Mouse (Mus musculus) lung, embryonic 14.5 days (tissue): Measurements from ENCODE around the gene Gnb1l. TPM values are rescaled to one million over a fixed set of nuclear protein-coding genes. Genes with fewer than 3 reads are reported as not detected.

ENCODE experiments used
- ATAC-seq: fragments of 200-750 bp; cut with Nextera tagmentation; 2 replicates; pipeline ENCODE4 v1.8.0; 2017; ENCODE audit warnings: mild to moderate bottlenecking, moderate TSS enrichment, moderate library complexity; ENCODE audit not compliant: insufficient read depth
- DNase-seq: peaks from one replicate; pipeline ENCODE4 v3.0.0-alpha.2; 2015
- H3K27ac ChIP-seq: fragments of 300-500 bp; sonication (generic); 2 replicates; pipeline ENCODE4 v1.5.1; 2014; ENCODE audit warnings: low read depth, mild to moderate bottlenecking, moderate library complexity
- H3K27me3 ChIP-seq: fragments of 300-500 bp; sonication (generic); 2 replicates; pipeline ENCODE4 v1.6.1; 2014; ENCODE audit warnings: low read length, control low read depth; ENCODE audit not compliant: insufficient read depth
- H3K36me3 ChIP-seq: fragments of 300-500 bp; sonication (generic); 2 replicates; pipeline ENCODE4 v1.6.1; 2014; ENCODE audit warnings: control low read depth; ENCODE audit not compliant: insufficient read depth
- H3K4me1 ChIP-seq: fragments of 300-500 bp; sonication (generic); 2 replicates; pipeline ENCODE4 v1.6.1; 2014; ENCODE audit warnings: antibody characterized with exemption, control low read depth; ENCODE audit not compliant: insufficient read depth
- H3K4me2 ChIP-seq: fragments of 300-500 bp; sonication (generic); 2 replicates; pipeline ENCODE4 v1.6.1; 2014; ENCODE audit warnings: mild to moderate bottlenecking
- H3K4me3 ChIP-seq: fragments of 300-500 bp; sonication (generic); 2 replicates; pipeline ENCODE4 v1.5.1; 2014; ENCODE audit warnings: low read depth, low read length
- H3K9ac ChIP-seq: fragments of 300-500 bp; sonication (generic); 2 replicates; pipeline ENCODE4 v1.6.1; 2014
- H3K9me3 ChIP-seq: fragments of 300-500 bp; sonication (generic); 2 replicates; pipeline ENCODE4 v1.6.1; 2016; ENCODE audit warnings: low read depth, low read length, control low read depth
- CTCF ChIP-seq: IDR thresholded peaks from 2 replicates; pipeline ENCODE4 v1.5.1; 2016; ENCODE audit warnings: antibody characterized with exemption, low read depth
- WGBS: fragments of 180-500 bp; shearing (Covaris S2); extraction: QIAGEN DNeasy Blood & Tissue Kit; methylation state at CpG from one replicate; pipeline ENCODE4 v1.1.7; 2014; 5-methylcytosine and 5-hydroxymethylcytosine counted together
- polyA plus RNA-seq: library from polyadenylated mRNA; unstranded; fragments of >200 nt; fragmentation: Nextera tagmentation; extraction: Ambion mirVana; gene quantifications from 2 replicates; pipeline ENCODE4 v1.2.1, GENCODE M21; 2014

Gnb1l gene
- polyA plus RNA-seq, 1 experiment from 2014 or later = 17.6 TPM

DNA sequence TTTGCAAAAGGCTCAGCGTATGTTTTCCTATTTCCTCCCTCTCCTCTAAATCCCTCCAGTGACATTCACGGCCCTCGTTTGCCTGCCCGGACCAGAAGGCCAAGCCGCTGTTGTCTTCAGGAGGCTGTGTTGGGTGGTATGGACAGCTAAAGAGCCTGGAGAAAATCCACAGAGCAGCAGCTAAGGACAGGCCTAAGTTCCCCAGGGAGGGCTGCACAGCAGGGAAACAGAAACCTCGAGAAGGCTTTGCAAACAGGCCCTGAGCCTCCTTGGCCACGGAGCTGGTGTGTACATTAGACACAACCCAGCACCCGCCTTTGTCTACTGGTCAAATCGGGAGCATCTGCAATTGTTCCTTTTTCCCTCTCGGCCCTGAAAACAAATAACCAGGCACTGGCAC lies 87.2 kb downstream of the Gnb1l start:
- peak overlapping the region; percentile 59 for H3K4me3 ChIP-seq
- no peaks in the 10 kb centered on the region for H3K9me3 ChIP-seq
- ATAC-seq (no peak), DNase-seq (no peak)
- H3K4me2 ChIP-seq = peak overlapping the region; percentile 86
- WGBS = 24% methylated on average over 10 of the region's 10 CpGs
- TF ChIP-seq CTCF = no peak
- H3K27me3 ChIP-seq = peaks cover 98% of the 10 kb centered on the region
- peak overlapping the region; percentile 38; the same call in 1 of the 2 replicates for H3K27ac ChIP-seq
- H3K9ac ChIP-seq = peak overlapping the region; percentile 77
- 0 out of 2 replicates have a peak, but pooled peaks cover 5% of the 10 kb centered on the region for H3K4me1 ChIP-seq
- H3K36me3 ChIP-seq = no peaks in the 10 kb centered on the region; the same call in 1 of the 2 replicates

DNA sequence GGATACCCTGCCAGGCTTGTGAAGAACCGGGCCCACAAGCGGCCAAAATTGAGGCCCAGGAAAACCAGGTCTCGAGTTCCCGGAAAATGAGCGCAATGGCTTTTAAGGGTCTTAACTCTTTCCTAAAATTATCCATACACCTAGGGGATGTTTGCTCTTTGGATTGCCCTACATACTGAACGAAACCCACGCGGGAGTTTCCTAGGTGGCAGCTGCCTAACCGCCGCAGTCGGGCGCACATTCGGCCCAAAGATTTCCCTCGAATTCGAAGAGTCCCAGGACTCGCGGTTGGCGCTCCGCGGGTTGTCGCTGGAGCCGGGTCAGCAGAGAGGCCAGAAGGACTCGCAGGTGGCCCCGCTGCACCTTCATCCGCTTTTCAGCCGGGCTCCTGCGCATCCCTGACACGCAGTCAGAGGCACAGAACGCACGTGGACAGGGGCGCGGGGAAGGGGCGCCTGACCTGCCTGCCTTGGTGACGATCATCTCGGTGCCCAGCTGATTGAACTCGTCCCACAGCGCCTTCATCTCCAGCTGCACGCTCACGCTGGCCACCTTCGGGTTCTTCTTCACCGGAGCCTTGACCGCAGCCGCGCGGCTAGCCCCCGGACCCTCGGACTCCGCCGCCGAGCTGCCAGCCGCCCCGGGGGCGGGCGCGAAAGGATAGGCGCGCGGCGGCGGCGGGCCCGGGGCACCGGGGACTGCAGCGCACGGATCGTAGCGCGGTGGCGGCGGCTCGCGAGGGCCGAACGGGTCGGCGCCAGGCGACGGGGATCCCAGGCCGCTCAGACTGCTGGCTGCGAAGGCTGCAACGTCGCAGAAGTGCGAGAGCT lies 87.8 kb downstream of the Gnb1l start:
- Histone ChIP-seq H3K9ac (peak overlapping the region; percentile 77), H3K4me3 (peak overlapping the region; percentile 59), H3K9me3 (no peaks in the 10 kb centered on the region), H3K27ac (peak overlapping the region; percentile 84), H3K36me3 (no peaks in the 10 kb centered on the region; the same call in 1 of the 2 replicates), H3K4me2 (peak overlapping the region; percentile 86), H3K27me3 (peaks cover 98% of the 10 kb centered on the region), H3K4me1 (0 out of 2 replicates have a peak, but pooled peaks cover 8% of the 10 kb centered on the region)
- no peak for TF ChIP-seq CTCF
- 4% methylated on average over 83 of the region's 83 CpGs for WGBS
- no peak for DNase-seq
- ATAC-seq = no peak

DNA sequence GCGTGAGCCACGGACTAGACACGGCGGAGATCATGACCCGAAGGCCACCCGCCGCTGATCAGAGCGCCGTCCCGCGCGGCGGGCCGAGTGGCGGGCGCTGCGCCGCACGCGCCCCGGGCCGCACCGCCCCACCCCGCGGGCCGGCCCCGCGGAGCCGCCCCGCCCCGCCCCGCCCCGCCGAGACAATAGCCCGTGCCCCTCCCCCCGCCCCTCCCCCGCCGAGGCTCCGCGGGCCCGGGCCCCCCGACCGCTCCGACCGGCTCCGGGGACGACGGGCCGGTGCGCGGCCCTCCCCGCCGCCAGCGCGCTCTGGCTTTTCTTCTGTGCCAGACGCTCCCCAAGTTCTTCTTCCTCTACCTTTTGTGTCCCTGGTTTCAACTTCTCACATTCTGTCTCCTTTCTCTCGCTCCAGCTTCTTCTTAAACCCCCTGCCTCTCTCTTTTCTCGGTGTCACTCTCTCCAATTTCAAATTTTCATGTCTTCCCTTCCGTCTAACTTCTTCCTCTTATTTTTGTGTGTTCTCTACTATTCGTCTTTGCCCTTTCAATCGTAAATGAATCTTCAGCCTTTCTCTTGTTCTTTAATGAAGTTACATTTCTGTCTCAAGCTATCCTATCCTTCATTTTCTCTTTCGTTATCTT lies 88.5 kb downstream of the Gnb1l start:
- H3K27me3 ChIP-seq = peaks cover 98% of the 10 kb centered on the region
- no peak for DNase-seq
- peak overlapping the region; percentile 59 for H3K4me3 ChIP-seq
- no peak for ATAC-seq
- H3K9ac ChIP-seq = peak overlapping the region; percentile 77
- TF ChIP-seq CTCF = no peak
- 0 out of 2 replicates have a peak, but pooled peaks cover 4% of the 10 kb centered on the region for H3K4me1 ChIP-seq
- H3K36me3 ChIP-seq = no peaks in the 10 kb centered on the region
- no peaks in the 10 kb centered on the region for H3K9me3 ChIP-seq
- 3% methylated on average over 23 of the region's 62 CpGs for WGBS
- H3K4me2 ChIP-seq = peak overlapping the region; percentile 86
- peak overlapping the region; percentile 84 for H3K27ac ChIP-seq

DNA sequence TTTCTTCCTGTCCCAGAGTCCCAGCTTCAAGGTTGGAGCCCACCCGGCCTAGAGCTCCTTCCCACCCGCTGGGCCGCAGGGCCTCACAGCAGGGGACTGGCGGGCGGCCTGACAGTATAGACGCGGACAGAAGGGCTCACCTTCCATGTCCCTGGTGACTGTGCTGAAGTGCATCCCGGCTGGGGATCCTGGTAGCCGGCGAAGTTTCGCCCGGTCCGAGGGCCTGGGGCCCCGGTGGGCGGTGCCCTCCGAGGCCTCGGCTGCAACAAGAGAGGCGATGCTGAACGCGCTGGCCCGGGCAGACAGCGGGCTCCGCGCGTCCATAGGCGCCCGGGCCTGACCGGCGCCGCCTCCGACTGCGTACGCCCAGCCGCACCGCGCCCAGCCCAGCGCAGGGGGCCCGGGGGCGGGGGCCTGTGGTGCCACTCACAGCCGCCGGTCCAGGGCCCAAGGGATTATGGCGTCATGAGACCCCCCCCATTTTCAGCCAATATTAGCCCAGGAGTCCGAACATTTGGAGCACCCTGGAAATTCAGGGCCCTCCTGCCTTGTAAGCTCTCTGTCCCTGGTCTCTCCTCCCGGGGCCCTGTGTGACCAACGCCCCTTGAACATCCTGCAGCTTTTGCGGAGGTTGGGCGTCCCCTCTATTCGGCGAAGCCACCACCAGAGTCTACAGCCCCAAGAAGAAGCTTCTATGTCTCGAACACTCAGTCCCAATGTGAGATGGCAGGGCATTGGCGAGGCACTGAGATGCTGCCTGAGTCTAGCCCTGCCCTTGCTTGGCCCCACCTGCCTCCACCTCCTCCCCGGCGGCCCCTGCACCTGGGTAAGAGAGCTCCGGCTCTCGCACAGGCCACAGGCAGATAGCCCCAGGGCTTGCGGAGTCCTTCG lies 89.6 kb downstream of the Gnb1l start:
- peak overlapping the region; percentile 86 for H3K4me2 ChIP-seq
- 0 out of 2 replicates have a peak, but pooled peaks cover 3% of the 10 kb centered on the region for H3K4me1 ChIP-seq
- peak overlapping the region; percentile 59 for H3K4me3 ChIP-seq
- H3K9ac ChIP-seq = peak overlapping the region; percentile 52
- no peaks in the 10 kb centered on the region for H3K9me3 ChIP-seq
- peak overlapping the region; percentile 75 for H3K27ac ChIP-seq
- 3% methylated on average over 57 of the region's 57 CpGs for WGBS
- DNase-seq = peak; percentile 55
- TF ChIP-seq CTCF = no peak
- peak; percentile 42 for ATAC-seq
- H3K27me3 ChIP-seq = peaks cover 88% of the 10 kb centered on the region
- no peaks in the 10 kb centered on the region for H3K36me3 ChIP-seq

DNA sequence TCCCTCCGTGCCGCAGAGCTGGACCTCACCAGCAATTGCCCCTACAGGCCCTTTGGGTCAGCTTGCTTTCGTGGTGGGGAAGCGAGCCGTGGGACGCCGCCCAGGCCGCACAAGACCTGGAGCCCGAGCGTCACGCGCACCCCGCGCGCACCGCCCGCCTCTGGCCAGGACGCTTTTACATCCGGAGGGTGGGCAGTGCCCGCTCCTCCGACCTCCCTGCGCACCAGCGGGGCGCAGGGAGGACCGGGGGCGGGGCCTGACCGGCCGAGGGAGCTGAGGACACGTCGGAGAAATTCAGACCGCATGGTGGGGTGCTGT lies 90.2 kb downstream of the Gnb1l start:
- Histone ChIP-seq H3K36me3 (no peaks in the 10 kb centered on the region), H3K27me3 (peaks cover 83% of the 10 kb centered on the region), H3K4me2 (peak overlapping the region; percentile 86), H3K4me1 (0 out of 2 replicates have a peak, but pooled peaks cover 3% of the 10 kb centered on the region), H3K4me3 (peak overlapping the region; percentile 59), H3K27ac (peak overlapping the region; percentile 75), H3K9me3 (no peaks in the 10 kb centered on the region), H3K9ac (peak overlapping the region; percentile 20; the same call in 1 of the 2 replicates)
- ATAC-seq (peak; percentile 16; the same call in 1 of the 2 replicates), DNase-seq (no peak)
- WGBS = 6% methylated on average over 31 of the region's 31 CpGs
- no peak for TF ChIP-seq CTCF

DNA sequence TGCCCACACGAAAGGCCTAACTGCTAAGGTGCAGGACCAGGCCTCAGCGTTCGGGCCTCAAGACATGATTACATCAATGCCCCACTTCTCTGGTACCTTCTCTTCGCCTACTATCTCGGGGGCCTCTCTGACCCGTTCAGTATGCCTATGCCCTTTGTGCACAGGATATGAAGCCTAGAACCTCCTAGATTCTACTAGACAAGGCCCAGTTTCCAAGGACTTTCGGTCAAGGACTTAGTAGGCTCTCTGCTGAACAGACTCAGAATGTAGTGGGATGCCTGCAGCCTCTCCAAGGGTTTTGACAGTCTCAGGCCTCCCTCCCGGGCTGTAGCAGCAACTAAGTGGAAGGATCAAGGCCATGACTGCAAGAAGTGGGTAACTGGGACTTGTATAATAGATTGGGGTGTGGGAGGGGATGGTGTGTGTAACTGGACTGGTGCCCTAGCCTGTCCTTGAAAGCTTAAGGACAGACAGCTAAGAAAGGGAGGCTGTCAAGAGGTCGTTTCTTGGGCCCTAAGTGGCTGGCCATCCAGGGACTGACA lies 90.6 kb downstream of the Gnb1l start:
- H3K27me3 ChIP-seq = peaks cover 82% of the 10 kb centered on the region
- H3K9ac ChIP-seq = no peak overlapping the region
- DNase-seq = no peak
- ATAC-seq = no peak
- no peaks in the 10 kb centered on the region for H3K9me3 ChIP-seq
- no peak overlapping the region for H3K27ac ChIP-seq
- no peaks in the 10 kb centered on the region for H3K36me3 ChIP-seq
- 39% methylated on average over 9 of the region's 9 CpGs for WGBS
- peak overlapping the region; percentile 86 for H3K4me2 ChIP-seq
- TF ChIP-seq CTCF = no peak
- H3K4me3 ChIP-seq = peak overlapping the region; percentile 59
- H3K4me1 ChIP-seq = 0 out of 2 replicates have a peak, but pooled peaks cover 3% of the 10 kb centered on the region
